Mouse (Mus musculus) embryonic fibroblast, embryonic 13.5 days (primary cell): ENCODE results near the gene Aacs.

ENCODE experiments used
- CTCF ChIP-seq: IDR thresholded peaks from 2 replicates; pipeline ENCODE4 v1.5.1; 2011; ENCODE audit warnings: mild to moderate bottlenecking, control low read depth, low read length, moderate library complexity, borderline replicate concordance; ENCODE audit not compliant: insufficient read depth
- POLR2A ChIP-seq: IDR thresholded peaks from 2 replicates; pipeline ENCODE4 v1.6.1; 2011; ENCODE audit warnings: low read depth, mild to moderate bottlenecking, control low read depth, low read length, moderate library complexity

DNA sequence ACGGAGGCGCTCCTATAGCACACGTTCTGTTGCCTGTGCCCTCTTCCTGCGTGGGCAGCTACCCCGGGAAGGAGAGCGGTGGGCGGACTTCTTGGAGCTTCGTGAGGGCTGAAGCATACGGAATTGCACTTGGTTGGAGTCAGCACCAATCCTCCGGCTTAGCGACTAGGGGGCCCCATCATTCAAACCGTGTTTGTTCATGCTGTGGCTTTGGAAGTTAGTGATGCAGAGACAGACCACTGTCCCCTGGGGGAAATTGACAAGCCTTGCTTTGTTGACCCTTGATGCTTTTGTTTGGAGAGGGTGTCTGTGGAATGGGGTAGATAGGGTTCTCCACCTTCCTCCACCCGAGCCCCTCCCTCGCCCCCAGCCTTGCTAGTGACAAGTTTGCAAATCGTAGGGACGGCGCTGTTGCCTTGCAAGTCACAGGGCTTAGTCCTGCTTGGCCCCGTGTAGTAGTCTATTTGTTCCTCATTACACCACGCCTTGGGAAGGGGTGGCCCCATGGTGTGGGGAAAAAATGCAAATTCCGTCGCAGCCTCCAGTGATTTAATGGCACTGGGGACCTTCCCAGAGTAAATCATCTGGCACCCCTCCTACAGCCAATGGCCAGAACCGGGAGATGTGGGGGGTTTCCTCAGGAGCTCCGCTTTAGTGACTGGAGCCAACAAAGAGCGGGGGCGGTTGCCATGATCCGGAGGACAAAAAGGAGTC is 59.2 kb downstream of the Aacs start:
- TF ChIP-seq CTCF (no peak), POLR2A (no peak)
